Mouse (Mus musculus) T-cell, adult 66 days (primary cell): ENCODE data around the gene Pnrc2. TPM values are rescaled to one million over a fixed set of nuclear protein-coding genes. Genes with fewer than 3 reads are reported as not detected.

Experiments
- total RNA-seq, 2 experiments: library from RNA; stranded (reverse); gene quantifications; 3 replicates in 1 of 2; 4 replicates in 1 of 2; pipeline ENCODE4 v1.2.4; 2023

Pnrc2 gene
- total RNA-seq: 10 to 100 TPM; 82.3 to 88.7 TPM

DNA sequence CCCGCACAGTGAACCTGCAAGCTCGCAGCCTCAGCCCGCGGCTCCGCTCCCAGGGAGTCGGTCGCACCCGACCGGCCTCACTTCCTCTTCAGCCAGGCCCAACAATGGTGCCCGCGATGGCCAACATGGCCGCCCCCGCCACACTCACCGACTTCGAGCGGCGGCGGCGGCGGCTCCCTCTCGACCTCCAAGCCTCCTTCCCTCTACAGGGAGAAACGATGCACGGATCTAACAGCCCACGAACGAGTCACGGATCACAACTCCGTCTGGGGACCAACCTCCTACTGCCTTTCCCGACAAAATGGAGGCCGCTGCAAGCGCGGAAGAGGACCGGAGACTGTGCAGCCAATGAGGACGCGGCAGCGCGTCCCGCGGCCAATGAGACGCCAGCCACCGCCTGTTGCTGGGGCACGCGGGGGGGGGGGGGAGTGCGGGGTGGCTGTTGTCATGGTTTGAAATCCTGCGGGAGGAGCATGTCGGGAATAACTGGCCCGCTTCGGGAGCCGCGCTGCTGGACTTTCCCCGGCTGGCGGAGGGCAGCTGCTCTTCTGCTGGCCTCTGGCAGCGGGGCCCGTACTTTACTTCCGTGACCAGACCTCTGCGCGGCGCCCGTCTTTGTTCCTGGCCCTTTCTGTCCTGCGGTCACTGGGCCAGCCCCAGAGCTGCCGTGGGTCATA, at the start of gene Pnrc2:
Gene Pnrc2 (minus strand): TSS at position 325 of the 677 bp plus-strand sequence.

DNA sequence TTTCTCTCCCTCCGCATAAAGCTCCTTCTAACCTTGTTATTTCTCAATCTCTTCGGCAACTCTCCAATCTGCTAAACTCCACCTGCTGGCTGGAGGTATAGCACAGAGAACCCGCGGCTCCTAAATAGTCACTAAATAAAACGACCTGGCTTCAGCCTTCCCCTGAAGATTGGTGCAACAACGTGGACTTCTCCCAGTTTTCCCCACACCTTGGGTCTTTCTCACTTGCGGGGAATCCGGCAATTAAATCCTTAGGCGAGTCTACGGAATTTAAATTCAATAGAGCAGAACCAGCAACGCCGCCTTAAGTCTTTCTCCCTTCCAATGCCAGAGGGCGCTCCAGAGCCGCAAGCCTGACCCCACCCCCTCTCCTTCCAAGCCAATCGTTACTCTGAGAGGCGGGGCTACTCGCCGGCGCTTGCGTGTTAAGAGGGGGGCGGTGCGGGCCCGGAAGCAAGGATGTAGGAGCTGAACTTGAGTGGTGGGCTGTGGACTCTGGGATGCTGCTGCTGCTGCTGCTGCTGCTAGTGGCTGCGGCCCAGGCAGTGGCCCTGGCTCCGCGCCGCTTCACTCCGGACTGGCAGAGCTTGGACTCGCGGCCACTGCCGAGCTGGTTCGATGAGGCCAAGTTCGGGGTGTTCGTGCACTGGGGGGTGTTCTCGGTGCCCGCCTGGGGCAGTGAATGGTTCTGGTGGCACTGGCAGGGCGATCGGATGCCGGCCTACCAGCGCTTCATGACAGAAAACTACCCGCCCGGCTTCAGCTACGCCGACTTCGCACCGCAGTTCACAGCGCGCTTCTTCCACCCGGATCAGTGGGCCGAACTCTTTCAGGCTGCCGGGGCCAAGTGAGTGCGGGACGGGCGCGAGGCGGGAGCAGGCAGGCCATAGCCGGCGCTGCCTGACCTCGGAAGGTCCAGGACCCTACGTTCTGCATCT, 46.9 kb upstream of the Pnrc2 start, which contains the start of gene Fuca1:
Gene Fuca1 (plus strand): TSS at position 432 of the 938 bp plus-strand sequence.

DNA sequence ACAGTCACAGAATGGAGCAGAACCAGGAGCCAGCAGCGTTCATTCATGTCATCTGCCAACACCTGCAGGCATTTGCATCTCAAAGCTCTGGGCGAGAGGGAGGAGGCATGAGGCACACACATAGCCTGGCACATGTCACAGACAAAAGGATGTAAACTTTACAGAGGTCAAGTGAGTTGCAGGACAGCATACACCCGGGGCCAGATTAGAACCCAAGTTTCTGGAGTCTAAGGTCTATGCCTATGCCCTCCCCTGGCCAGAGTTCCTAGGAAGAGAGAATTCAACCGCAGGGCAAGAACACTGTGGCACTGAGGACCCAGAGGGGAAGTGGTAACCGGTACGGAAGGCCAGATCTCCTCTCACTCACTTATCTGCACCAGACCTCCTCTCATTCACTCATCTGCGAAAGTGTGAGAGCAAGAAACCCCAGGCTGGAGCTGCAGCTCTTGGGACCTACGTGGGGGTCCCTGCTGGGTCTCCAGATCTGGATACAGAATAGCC, 21.5 kb upstream of the Pnrc2 start, which contains the start of gene Cnr2:
Gene Cnr2 (plus strand): TSS at position 324 of the 501 bp plus-strand sequence.

DNA sequence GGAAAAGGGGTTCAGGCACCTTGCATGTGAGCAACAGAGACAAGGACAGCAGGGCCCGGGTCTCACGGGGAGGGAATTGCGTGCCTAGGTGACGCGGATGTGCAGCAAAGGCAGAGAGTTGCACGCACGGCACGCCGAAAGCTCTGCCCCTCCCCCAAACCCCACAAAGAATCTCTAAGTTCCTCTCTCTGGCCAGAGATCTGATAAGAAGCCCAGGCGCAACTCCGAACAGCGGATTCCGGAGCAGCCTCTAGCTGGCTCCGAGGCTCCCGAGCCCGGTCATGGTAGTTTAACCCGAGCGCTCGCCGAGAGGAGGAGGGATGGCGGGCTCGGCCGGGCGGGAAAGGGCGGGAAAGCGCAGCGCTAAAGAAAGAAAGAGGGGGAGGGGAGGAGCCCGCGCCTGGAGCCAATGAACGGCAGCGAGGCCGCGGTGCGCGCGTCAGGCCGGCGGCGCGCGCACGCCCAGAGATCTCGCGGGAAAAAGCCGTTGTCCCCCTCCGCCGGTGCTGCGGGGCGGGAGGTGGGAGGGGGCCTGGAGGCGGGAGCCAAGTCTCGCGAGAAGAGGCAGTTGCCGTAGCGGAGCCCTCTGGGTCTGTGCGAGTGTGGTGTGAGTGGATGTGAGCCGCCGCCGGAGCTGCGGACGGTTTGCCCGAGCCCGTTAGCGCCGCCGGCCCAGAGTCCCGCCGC, 18.0 kb downstream of the Pnrc2 start, which contains the start of gene Srsf10:
Gene Srsf10 (plus strand): TSS at position 212 of the 687 bp plus-strand sequence.

Other genes with a start within 250 kb of the Pnrc2 start
- not detected for gene Ifnlr1, start 187.6 kb downstream of the Pnrc2 start, total RNA-seq
- gene Il22ra1, start 145.7 kb downstream of the Pnrc2 start, total RNA-seq: not detected
- gene Myom3, start 114.1 kb downstream of the Pnrc2 start, total RNA-seq: not detected
- 100 to 1,000 TPM; 118 to 143 TPM for gene Srsf10, start 18.1 kb downstream of the Pnrc2 start, total RNA-seq
- gene Cnr2, start 21.5 kb upstream of the Pnrc2 start, total RNA-seq: 10 to 100 TPM; 18.9 to 21.8 TPM
- 10 to 100 TPM; 50.6 to 58.6 TPM for gene Fuca1, start 46.9 kb upstream of the Pnrc2 start, total RNA-seq
- 10 to 100 TPM; 28.3 to 30.3 TPM for gene Hmgcl, start 72.6 kb upstream of the Pnrc2 start, total RNA-seq
- gene Gale, start 89.9 kb upstream of the Pnrc2 start, total RNA-seq: 1 to 10 TPM; 6.4 to 7.6 TPM
- gene Lypla2, start 98.8 kb upstream of the Pnrc2 start, total RNA-seq: 100 to 1,000 TPM; 129 to 132 TPM
- gene Pithd1, start 113.4 kb upstream of the Pnrc2 start, total RNA-seq: 10 to 100 TPM; 30.9 to 33.6 TPM
- 10 to 100 TPM; 42.8 to 44.5 TPM for gene Eloa, start 147.9 kb upstream of the Pnrc2 start, total RNA-seq
- 1,000 to 10,000 TPM; 1,013 to 1,078 TPM for gene Rpl11, start 179.6 kb upstream of the Pnrc2 start, total RNA-seq